Mouse (Mus musculus): ENCODE data around the gene Mad1l1. TPM values are rescaled to one million over a fixed set of nuclear protein-coding genes. Genes with fewer than 3 reads are reported as not detected.

Gene Mad1l1
- total and polyA plus RNA-seq, 2 experiments: 6.7 to 14.4 TPM

GRCm38 (mm10) chr5:140042002-140042611, 279.2 kb downstream of the Mad1l1 start:
- Histone ChIP-seq H3K9ac (ENCODE audit: low read depth, low read length) (no peak overlapping the region), H3K27ac (replicated peaks; ENCODE audit: insufficient read depth, low read depth, low read length) (no peak overlapping the region), H3K27me3 (ENCODE audit: control insufficient read depth, insufficient read depth, low read length) (no peaks in the 10 kb centered on the region), H3K4me3 (ENCODE audit: insufficient read depth, low read depth, low read length) (no peak overlapping the region), H3K36me3 (ENCODE audit: control insufficient read depth, insufficient read depth, low read length) (no peaks in the 10 kb centered on the region), H3K4me1 (ENCODE audit: control insufficient read depth, insufficient read depth, low read length) (no peaks in the 10 kb centered on the region), H3K79me2 (ENCODE audit: control insufficient read depth, insufficient read depth, low read length) (no peaks in the 10 kb centered on the region)
- no peak for DNase-seq (ENCODE audit: extremely low read depth, low read depth, low spot score)
- 85% methylated on average over 3 of the region's 3 CpGs for WGBS
- TF ChIP-seq CTCF (IDR thresholded peaks at IDR 0.05; ENCODE audit: low read depth, low read length) (no peak; the same call in 1 of the 2 replicates), POLR2A (IDR thresholded peaks at IDR 0.05; ENCODE audit: extremely low read depth, insufficient read depth, low read length) (no peak)

GRCm38 (mm10) chr5:140041055-140041454, 280.3 kb downstream of the Mad1l1 start:
- no peak overlapping the region for H3K27ac ChIP-seq (replicated peaks; ENCODE audit: insufficient read depth, low read depth, low read length)
- H3K4me3 ChIP-seq (ENCODE audit: insufficient read depth, low read depth, low read length): no peak overlapping the region
- 82% methylated on average over 3 of the region's 3 CpGs for WGBS
- no peaks in the 10 kb centered on the region for H3K79me2 ChIP-seq (ENCODE audit: control insufficient read depth, insufficient read depth, low read length)
- no peak overlapping the region for H3K9ac ChIP-seq (ENCODE audit: low read depth, low read length)
- no peak for TF ChIP-seq POLR2A (IDR thresholded peaks at IDR 0.05; ENCODE audit: extremely low read depth, insufficient read depth, low read length)
- no peak for TF ChIP-seq CTCF (IDR thresholded peaks at IDR 0.05; ENCODE audit: low read depth, low read length)
- no peak for DNase-seq (ENCODE audit: extremely low read depth, low read depth, low spot score)
- H3K4me1 ChIP-seq (ENCODE audit: control insufficient read depth, insufficient read depth, low read length): no peaks in the 10 kb centered on the region
- no peaks in the 10 kb centered on the region for H3K36me3 ChIP-seq (ENCODE audit: control insufficient read depth, insufficient read depth, low read length)
- H3K27me3 ChIP-seq (ENCODE audit: control insufficient read depth, insufficient read depth, low read length): no peaks in the 10 kb centered on the region

GRCm38 (mm10) chr5:140037587-140038233, 283.6 kb downstream of the Mad1l1 start:
- Histone ChIP-seq H3K79me2 (ENCODE audit: control insufficient read depth, insufficient read depth, low read length) (no peaks in the 10 kb centered on the region), H3K27me3 (ENCODE audit: control insufficient read depth, insufficient read depth, low read length) (no peaks in the 10 kb centered on the region), H3K36me3 (ENCODE audit: control insufficient read depth, insufficient read depth, low read length) (no peaks in the 10 kb centered on the region), H3K27ac (replicated peaks; ENCODE audit: insufficient read depth, low read depth, low read length) (no peak overlapping the region), H3K9ac (ENCODE audit: low read depth, low read length) (no peak overlapping the region), H3K4me3 (ENCODE audit: insufficient read depth, low read depth, low read length) (no peak overlapping the region), H3K4me1 (ENCODE audit: control insufficient read depth, insufficient read depth, low read length) (no peaks in the 10 kb centered on the region)
- DNase-seq (ENCODE audit: extremely low read depth, low read depth, low spot score): no peak
- no peak for TF ChIP-seq POLR2A (IDR thresholded peaks at IDR 0.05; ENCODE audit: extremely low read depth, insufficient read depth, low read length)
- 0 out of 2 replicates have a peak, but pooled peaks have one; percentile 6 for TF ChIP-seq CTCF (IDR thresholded peaks at IDR 0.05; ENCODE audit: low read depth, low read length)
- 94% methylated on average over 6 of the region's 6 CpGs for WGBS

GRCm38 (mm10) chr5:140035641-140036040, 285.7 kb downstream of the Mad1l1 start:
- WGBS: 94% methylated on average over 3 of the region's 3 CpGs
- no peak overlapping the region for H3K27ac ChIP-seq (replicated peaks; ENCODE audit: insufficient read depth, low read depth, low read length)
- no peaks in the 10 kb centered on the region for H3K4me1 ChIP-seq (ENCODE audit: control insufficient read depth, insufficient read depth, low read length)

GRCm38 (mm10) chr5:140035025-140035330, 286.4 kb downstream of the Mad1l1 start:
- TF ChIP-seq POLR2A (IDR thresholded peaks at IDR 0.05; ENCODE audit: extremely low read depth, insufficient read depth, low read length): no peak
- TF ChIP-seq CTCF (IDR thresholded peaks at IDR 0.05; ENCODE audit: low read depth, low read length): peak; percentile 55
- 37% methylated on average over 1 of the region's 1 CpGs for WGBS
- DNase-seq (ENCODE audit: extremely low read depth, low read depth, low spot score): no peak
- no peak overlapping the region for H3K9ac ChIP-seq (ENCODE audit: low read depth, low read length)
- no peak overlapping the region for H3K27ac ChIP-seq (replicated peaks; ENCODE audit: insufficient read depth, low read depth, low read length)
- no peaks in the 10 kb centered on the region for H3K27me3 ChIP-seq (ENCODE audit: control insufficient read depth, insufficient read depth, low read length)
- no peaks in the 10 kb centered on the region for H3K79me2 ChIP-seq (ENCODE audit: control insufficient read depth, insufficient read depth, low read length)
- no peaks in the 10 kb centered on the region for H3K4me1 ChIP-seq (ENCODE audit: control insufficient read depth, insufficient read depth, low read length)
- no peak overlapping the region for H3K4me3 ChIP-seq (ENCODE audit: insufficient read depth, low read depth, low read length)
- H3K36me3 ChIP-seq (ENCODE audit: control insufficient read depth, insufficient read depth, low read length): no peaks in the 10 kb centered on the region

More at GRCm38 (mm10) chr5:140035641-140036040, 285.7 kb downstream of the Mad1l1 start:
- no peaks in the 10 kb centered on the region for H3K36me3 ChIP-seq (ENCODE audit: control insufficient read depth, insufficient read depth, low read length)
- no peak overlapping the region for H3K4me3 ChIP-seq (ENCODE audit: insufficient read depth, low read depth, low read length)
- H3K79me2 ChIP-seq (ENCODE audit: control insufficient read depth, insufficient read depth, low read length): no peaks in the 10 kb centered on the region
- TF ChIP-seq CTCF (IDR thresholded peaks at IDR 0.05; ENCODE audit: low read depth, low read length) (no peak), POLR2A (IDR thresholded peaks at IDR 0.05; ENCODE audit: extremely low read depth, insufficient read depth, low read length) (no peak)
- H3K27me3 ChIP-seq (ENCODE audit: control insufficient read depth, insufficient read depth, low read length): no peaks in the 10 kb centered on the region
- no peak for DNase-seq (ENCODE audit: extremely low read depth, low read depth, low spot score)
- H3K9ac ChIP-seq (ENCODE audit: low read depth, low read length): no peak overlapping the region

All from liver, adult 2 months (tissue).